Mouse (Mus musculus) embryonic fibroblast, embryonic 13.5 days (primary cell): ENCODE measurements at regions not wholly inside any gene's neighbourhood (a gene's known extent, or its start where the extent isn't known, plus 50 kb on each side); places are given as distances from the start of the nearest gene placed in this dataset.

ENCODE experiments used
- H3K27ac ChIP-seq: 2 replicates; pipeline ENCODE4 v1.5.1; 2012; ENCODE audit warnings: low read length, control low read depth, inconsistent platforms; ENCODE audit not compliant: insufficient read depth
- H3K4me1 ChIP-seq: 2 replicates; pipeline ENCODE4 v1.6.1; 2011; ENCODE audit warnings: low read length; ENCODE audit not compliant: control insufficient read depth, insufficient read depth
- H3K4me3 ChIP-seq: 2 replicates; pipeline ENCODE4 v1.5.1; 2011; ENCODE audit warnings: mild to moderate bottlenecking, control low read depth, low read length; ENCODE audit not compliant: insufficient read depth
- CTCF ChIP-seq: IDR thresholded peaks from 2 replicates; pipeline ENCODE4 v1.5.1; 2011; ENCODE audit warnings: mild to moderate bottlenecking, control low read depth, low read length, moderate library complexity, borderline replicate concordance; ENCODE audit not compliant: insufficient read depth
- POLR2A ChIP-seq: IDR thresholded peaks from 2 replicates; pipeline ENCODE4 v1.6.1; 2011; ENCODE audit warnings: low read depth, mild to moderate bottlenecking, control low read depth, low read length, moderate library complexity

- Histone ChIP-seq H3K4me1 (peaks cover 5% of the 10 kb centered on the region; the same call in 1 of the 2 replicates), H3K27ac (peak overlapping the region; percentile 2), H3K4me3 (no peak overlapping the region)
- TF ChIP-seq POLR2A = no peak
- TF ChIP-seq CTCF = no peak
Measured at GRCm38 (mm10) chr3:37976566-37976965, 252.3 kb upstream of the Gm5148 start.

- Histone ChIP-seq H3K4me1 (peaks cover 5% of the 10 kb centered on the region; the same call in 1 of the 2 replicates), H3K4me3 (no peak overlapping the region), H3K27ac (no peak overlapping the region)
- no peak for TF ChIP-seq POLR2A
- TF ChIP-seq CTCF = no peak
Measured at GRCm38 (mm10) chr3:37975194-37975756, 251.0 kb upstream of the Gm5148 start.

GRCm38 (mm10) chr3:37972931-37973330 is 248.6 kb upstream of the Gm5148 start:
- Histone ChIP-seq H3K4me3 (no peak overlapping the region), H3K27ac (no peak overlapping the region), H3K4me1 (0 out of 2 replicates have a peak, but pooled peaks cover 2% of the 10 kb centered on the region)
- TF ChIP-seq POLR2A (no peak), CTCF (no peak)

- Histone ChIP-seq H3K4me1 (no peaks in the 10 kb centered on the region), H3K27ac (no peak overlapping the region), H3K4me3 (no peak overlapping the region)
- TF ChIP-seq POLR2A = no peak
- TF ChIP-seq CTCF = no peak
Measured at GRCm38 (mm10) chr3:37971240-37971639, 246.9 kb upstream of the Gm5148 start.

- H3K27ac ChIP-seq = no peak overlapping the region
- TF ChIP-seq POLR2A (no peak), CTCF (no peak)
- H3K4me1 ChIP-seq = peaks cover 2% of the 10 kb centered on the region
- H3K4me3 ChIP-seq = no peak overlapping the region
Measured at GRCm38 (mm10) chr3:37968654-37969053, 244.4 kb upstream of the Gm5148 start.

- Histone ChIP-seq H3K4me1 (peaks cover 13% of the 10 kb centered on the region), H3K4me3 (no peak overlapping the region), H3K27ac (peak overlapping the region; percentile 90)
- TF ChIP-seq CTCF (no peak), POLR2A (no peak)
Measured at GRCm38 (mm10) chr3:37965221-37965620, 240.9 kb upstream of the Gm5148 start.

GRCm38 (mm10) chr3:37964083-37964482 is 239.8 kb upstream of the Gm5148 start:
- Histone ChIP-seq H3K4me3 (no peak overlapping the region), H3K27ac (0 out of 2 replicates have a peak overlapping the region, but pooled peaks have one; percentile 90), H3K4me1 (peaks cover 13% of the 10 kb centered on the region)
- TF ChIP-seq CTCF (no peak), POLR2A (no peak)

GRCm38 (mm10) chr3:37962811-37963210 is 238.5 kb upstream of the Gm5148 start:
- TF ChIP-seq POLR2A (no peak), CTCF (no peak)

GRCm38 (mm10) chr3:37962043-37962810 is 237.9 kb upstream of the Gm5148 start:
- Histone ChIP-seq H3K4me3 (no peak overlapping the region), H3K27ac (peak overlapping the region; percentile 71), H3K4me1 (peaks cover 15% of the 10 kb centered on the region)
- TF ChIP-seq POLR2A = peak; percentile 37; the same call in 1 of the 2 replicates
- no peak for TF ChIP-seq CTCF

More at GRCm38 (mm10) chr3:37962811-37963210, 238.5 kb upstream of the Gm5148 start:
- Histone ChIP-seq H3K4me1 (peaks cover 15% of the 10 kb centered on the region), H3K27ac (peak overlapping the region; percentile 7; the same call in 1 of the 2 replicates), H3K4me3 (no peak overlapping the region)
